Mouse (Mus musculus): ENCODE measurements at regions not wholly inside any gene's neighbourhood (a gene's known extent, or its start where the extent isn't known, plus 50 kb on each side); places are given as distances from the start of the nearest gene placed in this dataset.

GRCm38 (mm10) chr13:25729327-25729892, 459.1 kb upstream of the Nrsn1 start:
- no peak overlapping the region for H3K27ac ChIP-seq (ENCODE audit: low read length)
- no peaks in the 10 kb centered on the region for H3K9me3 ChIP-seq (ENCODE audit: low read length)
- 33% methylated on average over 3 of the region's 3 CpGs for WGBS
- H3K27me3 ChIP-seq (ENCODE audit: insufficient read depth, low read length): no peaks in the 10 kb centered on the region
- no peak overlapping the region for H3K4me2 ChIP-seq (replicated peaks; ENCODE audit: low read depth, low read length)
- ATAC-seq (ENCODE audit: low FRiP score, low TSS enrichment): no peak
- H3K9ac ChIP-seq (replicated peaks; ENCODE audit: low read length): no peak overlapping the region
- H3K4me3 ChIP-seq (ENCODE audit: low read length): no peak overlapping the region
- no peaks in the 10 kb centered on the region for H3K36me3 ChIP-seq (ENCODE audit: insufficient read depth, low read length)
- 0 out of 2 replicates have a peak, but pooled peaks cover 2% of the 10 kb centered on the region for H3K4me1 ChIP-seq (ENCODE audit: insufficient read depth, low read length)

DNA sequence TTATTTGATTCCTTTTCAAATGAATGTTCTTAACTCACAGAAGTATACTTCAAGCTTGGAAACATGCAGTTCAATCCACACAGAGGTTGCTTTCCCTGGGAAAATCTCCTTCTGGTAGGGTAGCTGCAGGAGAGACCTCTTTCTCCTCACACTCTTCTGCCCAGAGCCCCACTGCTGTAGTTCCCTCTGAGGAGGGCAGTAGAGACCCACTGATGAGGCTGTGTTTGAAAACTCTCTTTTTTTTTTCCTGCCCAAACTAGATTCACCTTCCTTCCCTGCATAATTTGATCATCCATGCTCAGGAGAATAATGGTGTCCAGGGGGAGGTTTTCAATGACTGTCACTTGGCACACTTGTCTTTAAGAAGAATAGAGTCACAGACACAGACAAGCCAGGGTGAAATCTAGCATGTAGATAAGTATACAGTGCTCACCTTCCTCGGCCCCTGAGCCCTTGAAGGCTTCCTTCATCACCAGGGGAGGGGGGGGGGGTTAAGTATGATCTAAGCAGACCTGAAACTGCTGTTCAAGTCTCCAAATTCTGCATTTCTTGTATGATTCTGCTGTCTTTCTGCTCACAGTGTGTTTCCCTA, 457.3 kb upstream of the Nrsn1 start:
- Histone ChIP-seq H3K9ac (replicated peaks; ENCODE audit: low read length) (no peak overlapping the region), H3K27ac (ENCODE audit: low read length) (no peak overlapping the region), H3K4me3 (ENCODE audit: low read length) (no peak overlapping the region), H3K9me3 (ENCODE audit: low read length) (no peaks in the 10 kb centered on the region), H3K4me1 (ENCODE audit: insufficient read depth, low read length) (0 out of 2 replicates have a peak, but pooled peaks cover 2% of the 10 kb centered on the region), H3K27me3 (ENCODE audit: insufficient read depth, low read length) (no peaks in the 10 kb centered on the region), H3K36me3 (ENCODE audit: insufficient read depth, low read length) (no peaks in the 10 kb centered on the region), H3K4me2 (replicated peaks; ENCODE audit: low read depth, low read length) (no peak overlapping the region)
- 71% methylated on average over 1 of the region's 1 CpGs for WGBS
- peak; percentile 69; the same call in 1 of the 2 replicates for ATAC-seq (ENCODE audit: low FRiP score, low TSS enrichment)

DNA sequence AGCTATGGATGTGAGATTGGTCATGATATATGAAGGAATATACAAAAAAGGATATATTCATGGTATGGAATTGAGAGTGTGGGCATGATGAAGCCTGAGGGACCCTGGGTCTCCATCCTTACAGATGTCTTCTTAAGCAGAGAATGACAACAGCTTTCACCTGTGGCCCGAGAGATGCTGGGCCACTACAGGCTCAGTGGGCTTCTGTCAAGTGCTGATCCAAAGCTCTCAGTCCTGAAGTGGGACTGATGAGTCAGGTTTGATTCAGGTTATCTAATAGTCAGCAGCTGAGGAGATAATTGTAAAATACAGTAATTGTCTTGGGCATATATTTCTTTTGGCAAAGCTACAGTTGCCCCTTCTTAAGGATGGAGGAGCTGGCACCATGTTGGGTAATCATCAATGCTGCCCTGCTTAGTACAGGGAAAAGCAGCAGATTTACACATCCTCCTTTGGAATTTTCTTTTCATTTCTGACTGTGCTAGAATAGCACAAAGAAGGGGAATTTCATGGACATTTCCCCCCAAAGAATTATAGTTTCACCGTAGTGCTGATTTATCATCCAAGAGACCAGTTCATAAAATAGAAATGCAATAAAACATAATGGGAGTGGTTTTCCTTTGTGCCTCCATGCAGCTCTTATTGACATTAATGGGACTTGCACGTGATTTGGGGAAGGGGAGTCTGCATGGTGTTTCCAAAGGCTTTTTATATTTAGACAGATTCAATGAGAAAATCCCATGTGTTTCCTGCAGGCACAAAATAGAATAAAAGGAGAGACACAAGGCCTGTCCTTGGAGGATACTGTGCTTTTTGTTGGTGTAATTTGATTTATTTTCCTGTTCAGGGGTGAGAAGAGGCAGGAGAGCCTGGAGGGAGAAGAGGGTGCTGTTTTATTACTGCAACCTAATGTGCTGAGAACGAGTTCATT, 452.6 kb upstream of the Nrsn1 start:
- no peak overlapping the region for H3K9ac ChIP-seq (replicated peaks; ENCODE audit: low read length)
- H3K4me2 ChIP-seq (replicated peaks; ENCODE audit: low read depth, low read length): no peak overlapping the region
- no peaks in the 10 kb centered on the region for H3K36me3 ChIP-seq (ENCODE audit: insufficient read depth, low read length)
- H3K4me1 ChIP-seq (ENCODE audit: insufficient read depth, low read length): no peaks in the 10 kb centered on the region
- H3K9me3 ChIP-seq (ENCODE audit: low read length): no peaks in the 10 kb centered on the region
- no peak for ATAC-seq (ENCODE audit: low FRiP score, low TSS enrichment)
- WGBS: 35% methylated on average over 4 of the region's 4 CpGs
- H3K4me3 ChIP-seq (ENCODE audit: low read length): no peak overlapping the region
- no peaks in the 10 kb centered on the region for H3K27me3 ChIP-seq (ENCODE audit: insufficient read depth, low read length)
- H3K27ac ChIP-seq (ENCODE audit: low read length): no peak overlapping the region

GRCm38 (mm10) chr13:25700965-25701364, 430.7 kb upstream of the Nrsn1 start:
- H3K27me3 ChIP-seq (ENCODE audit: insufficient read depth, low read length): no peaks in the 10 kb centered on the region
- H3K4me3 ChIP-seq (ENCODE audit: low read length): no peak overlapping the region
- no peaks in the 10 kb centered on the region for H3K36me3 ChIP-seq (ENCODE audit: insufficient read depth, low read length)
- ATAC-seq (ENCODE audit: low FRiP score, low TSS enrichment): no peak
- no peak overlapping the region for H3K9ac ChIP-seq (replicated peaks; ENCODE audit: low read length)
- H3K27ac ChIP-seq (ENCODE audit: low read length): no peak overlapping the region
- H3K9me3 ChIP-seq (ENCODE audit: low read length): no peaks in the 10 kb centered on the region
- WGBS: 34% methylated on average over 4 of the region's 4 CpGs
- no peaks in the 10 kb centered on the region for H3K4me1 ChIP-seq (ENCODE audit: insufficient read depth, low read length)
- H3K4me2 ChIP-seq (replicated peaks; ENCODE audit: low read depth, low read length): no peak overlapping the region

DNA sequence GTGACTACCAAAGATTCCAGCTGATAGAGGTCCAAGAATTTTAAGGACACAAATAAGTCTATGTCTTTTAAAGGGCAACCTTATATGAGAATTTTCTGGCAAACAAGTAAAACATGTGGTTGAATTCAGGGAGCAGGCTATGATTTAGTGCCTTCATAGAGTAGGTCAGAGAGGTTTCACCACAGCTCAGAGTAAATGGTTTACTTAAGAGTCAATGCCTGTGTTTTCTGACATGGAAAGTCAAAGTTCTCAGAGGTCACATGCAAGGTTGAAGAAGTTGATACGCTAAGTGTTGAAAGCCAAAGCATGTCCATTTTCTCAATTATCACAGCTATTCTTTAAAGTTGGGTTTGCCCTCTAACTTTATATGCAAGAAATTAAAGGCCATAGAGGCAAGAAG, 425.7 kb upstream of the Nrsn1 start:
- Histone ChIP-seq H3K4me1 (ENCODE audit: insufficient read depth, low read length) (0 out of 2 replicates have a peak, but pooled peaks cover 2% of the 10 kb centered on the region), H3K27me3 (ENCODE audit: insufficient read depth, low read length) (no peaks in the 10 kb centered on the region), H3K4me3 (ENCODE audit: low read length) (no peak overlapping the region), H3K36me3 (ENCODE audit: insufficient read depth, low read length) (no peaks in the 10 kb centered on the region), H3K9me3 (ENCODE audit: low read length) (no peaks in the 10 kb centered on the region), H3K9ac (replicated peaks; ENCODE audit: low read length) (no peak overlapping the region), H3K27ac (ENCODE audit: low read length) (no peak overlapping the region), H3K4me2 (replicated peaks; ENCODE audit: low read depth, low read length) (no peak overlapping the region)
- 69% methylated on average over 1 of the region's 1 CpGs for WGBS
- ATAC-seq (ENCODE audit: low FRiP score, low TSS enrichment): no peak

DNA sequence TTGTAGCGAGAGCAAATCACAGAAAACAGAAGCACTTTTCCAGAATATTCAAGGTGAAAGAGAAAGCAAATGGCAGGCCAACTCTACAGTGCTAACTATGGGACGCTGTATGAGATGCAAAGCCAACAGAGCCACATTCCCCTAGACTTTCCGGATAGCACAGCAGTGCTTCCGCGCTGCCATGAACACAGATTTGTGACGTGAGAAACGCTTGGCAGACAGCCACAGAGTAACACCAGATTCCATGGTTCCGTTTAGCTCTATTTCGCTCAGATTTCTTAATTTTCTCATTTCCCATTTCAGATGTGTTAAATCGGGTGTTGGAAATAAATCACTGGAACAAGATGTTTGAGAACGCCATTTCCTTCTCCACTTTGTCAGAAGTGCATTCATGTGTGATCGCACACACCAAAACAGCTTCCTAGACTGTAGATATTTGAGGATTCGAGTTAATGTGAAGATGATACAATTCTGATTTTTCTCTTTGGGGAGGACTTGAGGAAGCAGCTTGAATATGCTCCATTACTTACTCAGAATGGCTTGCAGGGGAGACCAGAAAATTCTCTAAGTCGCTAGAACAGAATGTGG, 424.8 kb upstream of the Nrsn1 start:
- Histone ChIP-seq H3K4me3 (ENCODE audit: low read length) (no peak overlapping the region), H3K27ac (ENCODE audit: low read length) (no peak overlapping the region), H3K9ac (replicated peaks; ENCODE audit: low read length) (no peak overlapping the region), H3K27me3 (ENCODE audit: insufficient read depth, low read length) (no peaks in the 10 kb centered on the region), H3K36me3 (ENCODE audit: insufficient read depth, low read length) (no peaks in the 10 kb centered on the region), H3K4me1 (ENCODE audit: insufficient read depth, low read length) (0 out of 2 replicates have a peak, but pooled peaks cover 2% of the 10 kb centered on the region), H3K9me3 (ENCODE audit: low read length) (no peaks in the 10 kb centered on the region), H3K4me2 (replicated peaks; ENCODE audit: low read depth, low read length) (no peak overlapping the region)
- no peak for ATAC-seq (ENCODE audit: low FRiP score, low TSS enrichment)
- WGBS: 66% methylated on average over 14 of the region's 14 CpGs

- Histone ChIP-seq H3K9me3 (ENCODE audit: low read length) (peaks cover 4% of the 10 kb centered on the region; the same call in 1 of the 2 replicates), H3K4me2 (replicated peaks; ENCODE audit: low read depth, low read length) (no peak overlapping the region), H3K36me3 (ENCODE audit: insufficient read depth, low read length) (no peaks in the 10 kb centered on the region), H3K27ac (ENCODE audit: low read length) (no peak overlapping the region), H3K4me1 (ENCODE audit: insufficient read depth, low read length) (no peaks in the 10 kb centered on the region), H3K9ac (replicated peaks; ENCODE audit: low read length) (no peak overlapping the region), H3K27me3 (ENCODE audit: insufficient read depth, low read length) (no peaks in the 10 kb centered on the region), H3K4me3 (ENCODE audit: low read length) (no peak overlapping the region)
- no peak for ATAC-seq (ENCODE audit: low FRiP score, low TSS enrichment)
- WGBS: 84% methylated on average over 2 of the region's 2 CpGs
Observed at GRCm38 (mm10) chr13:25678221-25678735, 408.0 kb upstream of the Nrsn1 start.

GRCm38 (mm10) chr13:25675208-25675607, 404.9 kb upstream of the Nrsn1 start:
- no peak overlapping the region for H3K9ac ChIP-seq (replicated peaks; ENCODE audit: low read length)
- no peaks in the 10 kb centered on the region for H3K27me3 ChIP-seq (ENCODE audit: insufficient read depth, low read length)
- WGBS: 87% methylated on average over 6 of the region's 6 CpGs
- no peaks in the 10 kb centered on the region for H3K36me3 ChIP-seq (ENCODE audit: insufficient read depth, low read length)
- H3K4me2 ChIP-seq (replicated peaks; ENCODE audit: low read depth, low read length): no peak overlapping the region
- H3K4me1 ChIP-seq (ENCODE audit: insufficient read depth, low read length): no peaks in the 10 kb centered on the region
- no peak overlapping the region for H3K27ac ChIP-seq (ENCODE audit: low read length)
- ATAC-seq (ENCODE audit: low FRiP score, low TSS enrichment): no peak
- H3K9me3 ChIP-seq (ENCODE audit: low read length): no peaks in the 10 kb centered on the region
- H3K4me3 ChIP-seq (ENCODE audit: low read length): no peak overlapping the region

DNA sequence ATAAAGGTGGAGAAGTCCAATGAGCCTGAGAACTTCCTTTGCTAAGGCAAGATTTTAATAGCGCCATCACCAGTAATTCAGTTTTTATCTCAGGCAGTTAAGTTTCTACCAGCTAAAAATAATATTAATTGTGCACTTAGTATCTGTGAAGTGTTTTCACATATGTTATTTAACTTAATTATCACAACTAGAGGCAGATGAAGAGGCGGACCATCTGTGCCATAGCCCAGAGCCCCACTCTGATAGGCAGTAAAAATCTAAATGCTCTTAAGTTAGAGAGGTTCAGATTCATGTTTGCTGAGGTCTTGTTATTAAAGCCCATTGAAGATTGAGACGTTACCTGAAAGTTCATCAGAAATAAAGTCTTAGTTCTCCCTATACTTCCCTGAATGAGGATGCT, 395.7 kb upstream of the Nrsn1 start:
- no peak overlapping the region for H3K4me2 ChIP-seq (replicated peaks; ENCODE audit: low read depth, low read length)
- WGBS: 87% methylated on average over 3 of the region's 3 CpGs
- no peaks in the 10 kb centered on the region for H3K27me3 ChIP-seq (ENCODE audit: insufficient read depth, low read length)
- H3K9ac ChIP-seq (replicated peaks; ENCODE audit: low read length): no peak overlapping the region
- no peak for ATAC-seq (ENCODE audit: low FRiP score, low TSS enrichment)
- no peak overlapping the region for H3K27ac ChIP-seq (ENCODE audit: low read length)
- no peak overlapping the region for H3K4me3 ChIP-seq (ENCODE audit: low read length)
- H3K9me3 ChIP-seq (ENCODE audit: low read length): no peaks in the 10 kb centered on the region
- no peaks in the 10 kb centered on the region for H3K36me3 ChIP-seq (ENCODE audit: insufficient read depth, low read length)
- no peaks in the 10 kb centered on the region for H3K4me1 ChIP-seq (ENCODE audit: insufficient read depth, low read length)

Measured in kidney, embryonic 16.5 days (tissue).